Mouse (Mus musculus): ENCODE measurements around the gene Med18.

DNA sequence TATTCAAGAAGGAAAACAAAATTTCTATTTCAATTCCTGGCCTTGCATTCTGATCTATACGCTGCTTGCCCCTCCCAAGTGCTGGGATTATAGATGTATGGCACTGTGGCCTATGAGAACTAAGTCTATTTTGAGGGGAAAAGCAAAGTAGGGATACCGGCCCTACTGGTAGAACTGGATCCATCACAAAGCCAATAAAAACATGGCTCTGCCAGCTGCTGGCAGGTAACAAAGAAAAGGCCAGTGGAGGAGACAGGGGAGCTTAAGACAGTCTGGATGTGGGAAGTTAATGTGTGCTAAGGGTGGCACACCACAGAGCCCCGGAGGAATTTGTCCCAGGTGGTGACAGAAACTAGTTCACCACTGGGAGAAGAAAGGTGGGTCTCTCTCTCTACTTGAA, 8.6 kb downstream of the Med18 start:
- TF ChIP-seq POLR2A (IDR thresholded peaks at IDR 0.05; ENCODE audit: low read depth, low read length) (no peak), CTCF (IDR thresholded peaks at IDR 0.05; ENCODE audit: extremely low read depth, insufficient read depth, insufficient read length, insufficient replicate concordance) (no peak)
